Mouse (Mus musculus) ES-Bruce4 (cell line): ENCODE data around the gene Zfp979. TPM values are rescaled to one million over a fixed set of nuclear protein-coding genes. Genes with fewer than 3 reads are reported as not detected.
"Not testable (repeated sequence)": the region's sequence is repeated elsewhere in the genome, so short reads cannot be mapped to it uniquely, and the experiment has no call there.

ENCODE experiments used
- H3K27ac ChIP-seq: 2 replicates; pipeline ENCODE4 v1.5.1; 2012; ENCODE audit warnings: low read length, inconsistent platforms; ENCODE audit not compliant: insufficient read depth
- H3K27me3 ChIP-seq: 2 replicates; pipeline ENCODE4 v1.6.1; 2012; ENCODE audit warnings: mild to moderate bottlenecking, low read length, inconsistent platforms; ENCODE audit not compliant: control insufficient read depth, poor library complexity, insufficient read depth, severe bottlenecking
- H3K36me3 ChIP-seq: 2 replicates; pipeline ENCODE4 v1.6.1; 2012; ENCODE audit warnings: inconsistent platforms, mild to moderate bottlenecking, low read length, moderate library complexity; ENCODE audit not compliant: control insufficient read depth, poor library complexity, insufficient read depth, severe bottlenecking
- H3K4me1 ChIP-seq: one replicate; pipeline ENCODE4 v1.8.1; 2011; ENCODE audit warnings: low read length; ENCODE audit not compliant: control insufficient read depth, insufficient read depth
- H3K4me3 ChIP-seq: 2 replicates; pipeline ENCODE4 v1.5.1; 2011; ENCODE audit warnings: low read depth, mild to moderate bottlenecking, low read length
- H3K9ac ChIP-seq: 2 replicates; pipeline ENCODE4 v1.6.1; 2012; ENCODE audit warnings: low read depth, mild to moderate bottlenecking, inconsistent platforms; ENCODE audit not compliant: poor library complexity, severe bottlenecking
- H3K9me3 ChIP-seq: replicated peaks from 2 replicates; pipeline ENCODE4 v1.6.1; 2012; ENCODE audit warnings: mild to moderate bottlenecking, low read length, inconsistent platforms; ENCODE audit not compliant: control insufficient read depth, poor library complexity, insufficient read depth, severe bottlenecking
- CTCF ChIP-seq: IDR thresholded peaks from one replicate; pipeline ENCODE4 v1.8.1; 2011; ENCODE audit warnings: low read depth, low read length
- EP300 ChIP-seq: IDR thresholded peaks from 2 replicates; pipeline ENCODE4 v1.6.1; 2011; ENCODE audit warnings: low read depth, low read length; ENCODE audit not compliant: insufficient read depth
- POLR2A ChIP-seq: IDR thresholded peaks from one replicate; pipeline ENCODE4 v1.8.1; 2011; ENCODE audit warnings: low read length; ENCODE audit not compliant: insufficient read depth
- polyA plus RNA-seq: library from polyadenylated mRNA; stranded (reverse); fragments of >200 nt; gene quantifications from 2 replicates; pipeline ENCODE4 v1.2.4, GENCODE M21; 2011; ENCODE audit warnings: low read depth; ENCODE audit not compliant: missing spikeins, insufficient read depth, insufficient read length

Zfp979 gene
- polyA plus RNA-seq, 1 experiment: 99.8 TPM

DNA sequence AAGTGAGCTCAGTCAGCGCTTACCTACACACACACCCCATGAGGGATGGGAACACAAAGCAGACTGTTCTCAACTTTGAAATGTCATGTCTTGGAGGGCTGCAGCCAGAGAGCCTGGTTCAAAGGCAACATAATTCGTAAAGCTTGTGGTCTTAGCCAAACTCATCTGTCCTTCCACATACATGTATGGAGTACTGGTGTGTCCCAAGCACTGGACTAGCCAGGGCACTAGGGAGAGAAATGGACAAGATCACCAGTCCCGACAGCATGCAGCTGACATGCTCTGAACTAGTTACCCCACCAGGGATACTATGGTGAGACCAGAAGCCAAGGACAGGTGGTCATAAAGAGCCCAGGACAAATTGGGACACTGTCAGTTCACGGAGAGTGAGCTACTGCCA, 38.5 kb downstream of the Zfp979 start:
- H3K4me1 ChIP-seq: no peaks in the 10 kb centered on the region
- H3K9ac ChIP-seq: no peak overlapping the region
- H3K9me3 ChIP-seq: no peaks in the 10 kb centered on the region
- no peak overlapping the region for H3K4me3 ChIP-seq
- H3K36me3 ChIP-seq: no peaks in the 10 kb centered on the region
- 0 out of 2 replicates have a peak, but pooled peaks cover 2% of the 10 kb centered on the region for H3K27me3 ChIP-seq
- TF ChIP-seq EP300: no peak
- TF ChIP-seq CTCF: no peak
- TF ChIP-seq POLR2A: no peak
- H3K27ac ChIP-seq: no peak overlapping the region

DNA sequence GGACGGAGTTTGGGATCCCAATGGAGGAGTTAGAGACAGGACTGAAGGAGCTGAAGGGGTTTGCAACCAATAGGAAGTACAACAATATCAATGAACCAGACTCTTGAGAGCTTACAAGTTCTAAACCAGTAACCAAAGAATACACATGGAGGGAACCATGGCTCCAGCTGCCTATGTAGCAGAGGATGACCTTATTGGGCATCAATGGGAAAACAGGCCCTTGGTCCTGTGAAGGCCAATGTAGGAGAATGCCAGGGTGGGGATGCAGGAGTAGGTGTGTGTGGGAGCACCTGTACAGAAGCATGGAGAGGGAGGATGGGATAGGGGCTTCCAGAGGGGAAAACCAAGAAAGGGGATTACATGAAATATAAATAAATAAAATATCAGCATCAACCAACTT, 40.4 kb downstream of the Zfp979 start:
- Histone ChIP-seq H3K27me3 (0 out of 2 replicates have a peak, but pooled peaks cover 2% of the 10 kb centered on the region), H3K36me3 (no peaks in the 10 kb centered on the region), H3K4me1 (no peaks in the 10 kb centered on the region), H3K9ac (no peak overlapping the region), H3K27ac (no peak overlapping the region), H3K4me3 (no peak overlapping the region), H3K9me3 (no peaks in the 10 kb centered on the region)
- TF ChIP-seq EP300: no peak
- no peak for TF ChIP-seq POLR2A
- TF ChIP-seq CTCF: no peak

DNA sequence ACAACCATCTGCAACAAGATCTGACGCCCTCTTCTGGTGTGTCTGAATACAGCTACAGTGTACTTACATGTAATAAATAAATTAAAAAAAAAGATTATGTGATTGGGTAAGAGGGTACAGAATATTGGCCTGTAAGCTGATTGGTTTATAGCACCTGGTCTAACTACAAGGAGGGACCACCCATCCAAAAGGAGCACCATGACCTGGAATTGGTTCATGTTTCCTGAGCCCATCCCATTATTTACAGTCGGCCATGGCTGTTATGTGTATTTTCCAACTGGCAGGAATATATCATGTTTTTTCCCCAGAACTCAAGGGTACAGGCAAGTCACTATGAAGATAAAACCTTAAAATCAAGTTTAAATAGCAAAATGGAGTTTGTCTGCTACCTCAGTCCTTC, 43.5 kb downstream of the Zfp979 start:
- Histone ChIP-seq H3K4me1 (no peaks in the 10 kb centered on the region), H3K27ac (no peak overlapping the region), H3K27me3 (peaks cover 2% of the 10 kb centered on the region; the same call in 1 of the 2 replicates), H3K9me3 (no peaks in the 10 kb centered on the region), H3K36me3 (no peaks in the 10 kb centered on the region), H3K9ac (no peak overlapping the region), H3K4me3 (no peak overlapping the region)
- no peak for TF ChIP-seq CTCF
- TF ChIP-seq POLR2A: no peak
- TF ChIP-seq EP300: no peak

DNA sequence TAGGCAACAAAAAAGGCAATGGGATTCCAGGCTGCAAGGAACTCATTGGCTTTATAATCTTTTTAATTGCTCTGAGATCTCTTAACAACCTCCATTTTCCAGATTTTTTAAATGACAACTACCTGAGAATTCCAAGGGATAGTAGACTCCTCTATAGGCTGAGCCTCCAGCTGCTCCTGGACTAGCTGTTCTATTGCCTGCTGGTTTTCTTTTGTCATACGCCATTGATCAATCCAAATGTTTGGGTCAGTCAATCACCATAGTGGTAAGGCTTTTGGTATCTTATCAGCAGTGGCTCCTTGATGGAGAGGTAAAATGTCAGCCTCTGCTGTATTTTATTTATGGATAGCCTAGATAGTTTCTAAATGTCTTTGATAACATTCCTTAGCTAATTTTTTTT, 44.6 kb downstream of the Zfp979 start:
- H3K9me3 ChIP-seq: no peaks in the 10 kb centered on the region
- no peaks in the 10 kb centered on the region for H3K4me1 ChIP-seq
- no peaks in the 10 kb centered on the region for H3K36me3 ChIP-seq
- no peak overlapping the region for H3K27ac ChIP-seq
- peaks cover 2% of the 10 kb centered on the region; the same call in 1 of the 2 replicates for H3K27me3 ChIP-seq
- H3K9ac ChIP-seq: no peak overlapping the region
- no peak for TF ChIP-seq EP300
- TF ChIP-seq CTCF: no peak
- no peak for TF ChIP-seq POLR2A
- no peak overlapping the region for H3K4me3 ChIP-seq

DNA sequence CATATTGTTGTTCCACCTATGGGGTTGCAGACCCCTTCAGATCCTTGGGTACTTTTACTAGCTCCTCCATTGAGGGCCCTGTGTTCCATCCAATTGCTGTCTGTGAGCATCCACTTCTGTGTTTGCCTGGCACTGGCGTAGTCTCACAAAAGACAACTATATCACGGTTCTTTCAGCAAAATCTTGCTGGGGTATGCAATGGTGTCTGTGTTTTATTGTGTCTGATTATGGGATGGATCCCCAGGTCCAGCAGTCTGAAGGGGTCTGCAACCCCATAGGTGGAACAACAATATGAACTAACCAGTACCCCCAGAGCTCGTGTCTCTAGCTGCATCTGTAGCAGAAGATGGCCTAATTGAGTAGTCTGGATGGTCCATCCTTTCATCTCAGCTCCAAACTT, 47.7 kb downstream of the Zfp979 start:
- H3K27me3 ChIP-seq, H3K4me3 ChIP-seq, H3K36me3 ChIP-seq, H3K4me1 ChIP-seq, H3K9me3 ChIP-seq, H3K27ac ChIP-seq, H3K9ac ChIP-seq: not testable (repeated sequence)

DNA sequence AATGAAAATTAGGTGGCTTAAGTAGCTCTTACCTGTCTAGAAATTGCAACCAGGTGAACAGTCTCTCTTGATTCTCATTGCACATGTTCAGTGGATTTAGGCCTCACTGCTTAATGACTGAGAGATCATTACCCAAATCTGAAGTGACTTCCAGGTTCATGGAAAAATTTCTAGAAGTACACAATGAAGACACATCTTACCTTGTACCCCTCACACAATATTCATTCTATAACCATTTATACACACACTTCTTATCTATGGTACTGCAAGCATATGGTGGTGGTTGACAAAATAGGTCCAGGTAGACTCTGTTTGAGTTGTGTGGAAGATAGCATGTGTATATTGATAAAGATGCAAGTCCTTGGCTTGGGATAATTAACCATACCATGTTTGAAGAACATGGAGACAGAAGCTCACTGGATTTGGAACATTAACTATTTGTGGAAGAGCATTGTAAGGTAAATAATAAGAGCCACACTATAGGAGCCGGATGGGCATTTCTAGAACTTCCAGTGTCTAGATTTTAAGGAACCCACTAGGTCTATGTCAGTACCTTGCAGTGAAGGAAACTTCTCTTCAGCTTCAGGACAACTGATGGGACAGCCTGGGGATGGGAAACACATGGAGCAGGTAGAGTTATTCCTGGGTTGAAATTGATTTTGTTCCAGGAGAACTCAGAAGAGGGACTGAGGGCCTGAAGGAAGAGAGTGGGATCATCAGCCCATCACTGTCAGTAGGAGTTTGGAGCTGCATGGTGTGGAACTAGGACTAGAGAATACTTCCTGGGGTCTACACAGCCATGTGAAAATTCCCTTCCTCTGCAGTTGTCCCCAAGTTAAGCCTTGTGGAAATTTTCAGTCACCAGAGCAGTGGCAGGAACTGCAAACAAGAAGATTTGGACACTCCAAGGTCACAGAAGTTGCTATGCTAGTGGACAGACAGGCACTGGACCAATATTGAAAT, 55.5 kb downstream of the Zfp979 start:
- Histone ChIP-seq H3K36me3 (no peaks in the 10 kb centered on the region), H3K4me3 (no peak overlapping the region), H3K27ac (no peak overlapping the region), H3K9ac (no peak overlapping the region), H3K4me1 (no peaks in the 10 kb centered on the region), H3K27me3 (no peaks in the 10 kb centered on the region; the same call in 1 of the 2 replicates), H3K9me3 (peaks cover 30% of the 10 kb centered on the region)
- TF ChIP-seq EP300 (no peak), POLR2A (no peak), CTCF (no peak)

DNA sequence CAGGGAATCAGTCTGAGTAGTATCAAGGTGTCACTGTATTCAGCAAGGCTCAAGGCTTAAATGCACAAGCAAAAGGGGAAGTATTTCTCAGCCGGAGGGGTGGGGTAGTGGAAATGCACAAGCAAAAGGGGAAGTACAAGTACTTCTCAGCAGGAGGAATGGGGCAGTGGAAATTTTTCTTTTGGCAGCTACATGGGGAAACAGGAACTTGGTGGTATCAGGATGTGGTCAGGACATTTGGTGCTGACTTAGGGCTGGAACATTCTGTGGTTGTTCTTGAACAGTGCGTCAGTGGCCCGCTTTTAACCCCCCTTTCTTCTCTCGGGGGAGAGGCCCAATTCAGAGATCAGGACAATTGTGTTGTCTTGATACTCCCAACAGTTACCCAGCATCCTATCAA, 62.9 kb downstream of the Zfp979 start:
- H3K9me3 ChIP-seq: peaks cover 13% of the 10 kb centered on the region; the same call in 1 of the 2 replicates
- H3K4me3 ChIP-seq, H3K9ac ChIP-seq, H3K36me3 ChIP-seq, H3K4me1 ChIP-seq, H3K27ac ChIP-seq, H3K27me3 ChIP-seq: not testable (repeated sequence)

DNA sequence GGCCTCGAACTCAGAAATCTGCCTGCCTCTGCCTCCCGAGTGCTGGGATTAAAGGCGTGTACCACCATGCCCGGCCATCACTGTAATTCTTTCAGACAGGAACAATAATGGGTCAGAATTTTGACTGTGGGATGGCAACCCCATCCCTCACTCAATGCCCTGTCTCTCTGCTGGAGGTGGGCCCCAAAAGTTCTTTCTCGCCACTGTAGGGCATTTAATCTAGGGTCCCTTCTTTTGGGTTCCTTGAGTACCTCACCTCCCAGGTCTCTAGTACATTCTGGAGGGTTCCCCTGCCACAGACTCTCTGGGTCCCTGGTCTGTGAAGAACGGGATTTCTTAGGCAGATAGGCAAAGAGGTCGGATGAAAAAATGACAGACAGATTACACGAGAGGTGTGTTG, 71.2 kb downstream of the Zfp979 start:
- H3K9ac ChIP-seq, H3K4me3 ChIP-seq, H3K9me3 ChIP-seq, H3K27me3 ChIP-seq, H3K4me1 ChIP-seq, H3K27ac ChIP-seq, H3K36me3 ChIP-seq: not testable (repeated sequence)
